Mouse (Mus musculus) induced T-regulatory cell, adult 2 months (primary cell): ENCODE measurements at regions not wholly inside any gene's neighbourhood (a gene's known extent, or its start where the extent isn't known, plus 50 kb on each side); places are given as distances from the start of the nearest gene placed in this dataset.
A peak's percentile ranks its signal among the peaks of the same experiment; 100 is the strongest.

Experiments used
- DNase-seq: peaks from one replicate; pipeline ENCODE4 v3.0.0-alpha.2; 2012; ENCODE audit warnings: low read depth

GRCm38 (mm10) chr9:61293223-61293985 lies 78.8 kb upstream of the Tle3 start:
- no peak for DNase-seq

GRCm38 (mm10) chr9:61295001-61295400 lies 77.2 kb upstream of the Tle3 start:
- DNase-seq: no peak

- no peak for DNase-seq
Observed at GRCm38 (mm10) chr9:61296311-61296947, 75.7 kb upstream of the Tle3 start.

- DNase-seq: no peak
Observed at GRCm38 (mm10) chr9:61297385-61297784, 74.8 kb upstream of the Tle3 start.

DNA sequence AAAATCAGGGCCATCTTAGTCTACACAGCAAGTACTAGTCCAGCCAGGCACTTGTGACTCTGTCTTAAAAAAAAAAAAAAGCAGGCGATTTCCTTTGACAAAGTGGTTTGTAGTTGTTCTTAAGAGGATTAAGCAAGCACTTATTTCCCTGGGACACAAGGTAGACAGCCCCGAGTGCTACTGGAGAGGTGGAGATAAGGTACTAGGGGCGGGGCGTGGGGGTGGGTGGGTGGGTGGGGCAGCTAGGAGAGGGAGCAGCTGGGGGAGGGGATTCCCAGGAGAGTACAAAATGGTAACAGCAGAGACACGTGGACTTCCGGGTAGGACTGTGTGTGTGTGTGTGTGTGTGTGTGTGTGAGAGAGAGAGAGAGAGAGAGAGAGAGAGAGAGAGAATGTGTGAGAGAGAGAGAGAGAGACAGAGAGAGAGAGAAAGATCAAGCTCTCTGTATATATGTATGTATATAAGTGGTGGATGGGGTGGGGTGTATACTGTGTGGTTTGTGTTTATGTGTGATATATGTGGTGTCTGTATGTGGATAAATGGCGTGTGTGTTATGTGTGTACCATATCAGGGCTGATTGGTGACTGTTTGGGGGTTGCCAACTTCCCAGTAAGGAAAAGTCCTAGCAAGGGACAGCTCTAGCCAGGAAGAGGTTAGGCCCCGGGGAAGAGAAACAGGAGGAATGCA lies 72.1 kb upstream of the Tle3 start:
- peak; percentile 17 for DNase-seq

- DNase-seq: no peak
Observed at GRCm38 (mm10) chr9:61301070-61301469, 71.1 kb upstream of the Tle3 start.

DNA sequence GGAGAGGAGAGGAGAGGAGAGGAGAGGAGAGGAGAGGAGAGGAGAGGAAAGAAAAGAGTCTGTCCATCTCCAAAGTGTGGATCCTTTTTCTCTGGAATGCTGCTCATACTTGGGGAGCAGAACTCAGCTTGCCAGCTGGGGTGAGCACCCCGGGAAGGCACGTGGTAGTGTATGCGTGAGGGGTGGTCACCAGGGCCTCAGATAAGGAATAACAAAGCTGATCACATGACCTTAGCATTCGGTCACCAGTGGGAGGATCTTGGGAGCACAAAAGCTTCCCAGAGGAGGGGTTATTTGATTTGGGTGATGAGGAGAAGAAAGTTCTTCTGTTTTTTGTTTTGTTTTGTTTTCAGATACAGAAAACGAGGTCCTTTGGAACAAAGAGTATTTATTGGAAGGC lies 69.4 kb upstream of the Tle3 start:
- DNase-seq: no peak

- DNase-seq: no peak
Observed at GRCm38 (mm10) chr9:61306306-61306705, 65.9 kb upstream of the Tle3 start.

GRCm38 (mm10) chr9:61309096-61309495 lies 63.1 kb upstream of the Tle3 start:
- DNase-seq: no peak

DNA sequence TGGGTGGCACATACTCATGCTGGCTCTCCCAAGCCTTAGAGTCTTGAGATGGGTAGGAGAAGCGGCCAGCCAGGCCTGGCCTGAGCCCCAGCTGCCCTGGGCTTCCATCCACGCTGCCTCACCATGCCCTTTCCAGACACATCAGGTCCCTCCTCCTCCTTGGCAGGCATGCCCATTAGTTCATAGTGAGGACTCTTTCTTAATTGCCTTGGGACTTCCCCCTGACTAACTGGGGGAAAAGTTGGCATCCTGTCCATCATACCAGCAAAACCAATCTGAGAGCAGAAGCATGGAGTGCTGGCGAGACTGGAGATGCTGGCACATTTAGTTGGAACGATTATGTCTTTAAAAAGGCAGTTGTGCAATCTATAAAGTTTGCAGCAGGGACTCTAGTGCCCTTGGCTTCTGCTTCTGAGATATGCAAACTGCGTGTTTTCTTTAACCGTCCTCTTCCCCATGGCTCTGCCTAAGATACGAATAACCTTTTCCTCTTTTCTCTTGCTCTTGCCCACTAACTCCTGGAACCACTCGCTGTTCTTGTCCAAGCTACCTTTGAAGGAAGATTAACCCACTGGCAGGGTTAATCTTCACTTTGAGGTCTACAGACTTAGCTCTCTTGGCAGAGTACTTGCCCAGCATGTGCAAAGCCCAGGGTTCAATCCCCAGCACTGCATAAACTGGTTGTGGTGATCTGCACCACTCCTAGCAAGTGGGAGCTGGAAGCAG lies 62.2 kb upstream of the Tle3 start:
- no peak for DNase-seq

DNA sequence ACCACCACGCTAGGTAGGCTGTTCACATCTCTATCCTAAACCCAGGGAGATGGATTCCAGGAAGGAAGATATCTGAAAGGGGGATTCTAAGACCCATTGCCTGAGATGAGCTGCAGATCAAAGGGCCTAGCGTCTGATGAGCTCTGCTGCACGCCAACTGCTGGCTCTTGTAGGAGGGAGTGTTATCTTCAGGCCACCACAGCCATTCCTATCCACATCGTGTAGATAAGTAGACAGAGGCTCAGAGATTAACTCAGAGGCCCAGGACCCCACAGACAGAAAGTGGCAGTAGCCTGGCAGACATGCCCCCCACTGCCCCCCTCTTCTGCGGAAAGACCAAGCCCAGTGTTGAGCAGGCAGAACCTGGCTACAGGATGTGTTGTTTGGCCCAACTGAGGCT lies 61.6 kb upstream of the Tle3 start:
- no peak for DNase-seq

GRCm38 (mm10) chr9:61311604-61312003 lies 60.6 kb upstream of the Tle3 start:
- no peak for DNase-seq

DNA sequence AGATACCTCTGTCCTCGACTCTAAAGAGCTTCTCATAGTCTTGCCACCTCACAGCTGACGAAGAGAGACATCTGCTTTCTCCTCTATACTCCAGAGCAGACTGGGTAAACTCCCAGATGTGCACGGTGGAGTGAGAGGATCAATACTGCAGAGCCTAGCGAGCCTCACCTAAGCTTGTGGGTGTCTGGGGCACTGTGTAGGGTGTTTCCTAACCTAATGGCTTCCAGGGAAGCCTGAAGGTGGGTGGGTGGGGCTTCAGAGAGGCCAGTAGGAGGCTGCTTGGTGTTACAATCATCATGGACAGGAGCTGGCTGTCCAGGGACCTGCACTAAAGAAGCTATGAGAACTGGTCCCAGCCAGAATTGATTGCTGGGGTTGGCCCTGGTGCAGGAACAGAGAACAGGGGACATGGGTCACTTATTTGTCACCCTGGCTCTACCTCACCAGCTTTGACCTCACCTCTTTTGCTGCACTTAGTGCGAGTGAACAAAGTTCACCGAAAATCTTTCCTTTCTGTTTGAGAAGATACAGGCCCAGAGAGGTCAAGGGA lies 57.5 kb upstream of the Tle3 start:
- DNase-seq: no peak

GRCm38 (mm10) chr9:61315371-61316298 lies 56.5 kb upstream of the Tle3 start:
- DNase-seq: no peak

GRCm38 (mm10) chr9:61316442-61316841 lies 55.7 kb upstream of the Tle3 start:
- DNase-seq: no peak

- no peak for DNase-seq
Observed at GRCm38 (mm10) chr9:61319721-61320120, 52.4 kb upstream of the Tle3 start.

GRCm38 (mm10) chr9:61321314-61321713 lies 50.9 kb upstream of the Tle3 start:
- DNase-seq: no peak

DNA sequence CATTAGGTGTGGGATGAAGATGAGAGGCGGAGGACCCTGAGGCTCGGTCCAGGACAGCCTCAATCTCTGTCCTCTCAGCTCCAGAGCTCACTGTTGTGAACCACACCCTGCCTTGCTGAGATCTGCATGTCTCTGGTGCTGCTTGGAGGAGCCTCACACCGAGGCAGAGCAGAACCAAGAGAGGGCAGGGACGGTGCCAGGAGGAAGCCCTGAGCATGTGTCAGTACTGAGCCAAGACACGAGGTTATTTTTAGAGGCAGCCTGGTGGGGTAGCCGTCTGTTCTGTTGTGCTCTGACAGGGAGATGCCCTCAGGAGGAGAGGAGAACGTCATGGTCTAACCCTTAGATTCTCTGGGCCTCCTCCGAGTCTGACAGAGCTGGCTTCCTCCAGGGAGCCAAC lies 50.3 kb upstream of the Tle3 start:
- DNase-seq: no peak

DNA sequence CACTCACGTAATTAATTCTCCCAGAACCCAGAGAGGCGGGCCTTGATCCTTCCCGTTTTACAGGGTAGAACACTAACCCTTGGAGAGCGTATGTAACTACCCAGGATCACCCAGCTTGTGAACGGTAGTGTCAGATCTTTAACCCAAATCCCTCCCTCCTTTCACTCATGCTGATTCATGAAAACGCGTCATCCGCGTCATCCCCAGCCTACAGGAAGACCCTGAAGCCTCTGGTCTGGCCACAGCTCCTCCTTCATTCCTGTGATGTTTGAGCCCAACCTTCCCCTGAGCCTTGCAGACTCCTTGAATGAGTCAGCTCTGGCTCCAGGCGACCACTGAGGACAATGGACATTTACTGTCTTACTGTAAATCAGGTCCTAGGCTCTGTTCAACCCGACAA lies 49.8 kb upstream of the Tle3 start:
- DNase-seq: peak; percentile 57
